ENCODE assay signal across 17 mouse cellular contexts in the genomic region with DNA sequence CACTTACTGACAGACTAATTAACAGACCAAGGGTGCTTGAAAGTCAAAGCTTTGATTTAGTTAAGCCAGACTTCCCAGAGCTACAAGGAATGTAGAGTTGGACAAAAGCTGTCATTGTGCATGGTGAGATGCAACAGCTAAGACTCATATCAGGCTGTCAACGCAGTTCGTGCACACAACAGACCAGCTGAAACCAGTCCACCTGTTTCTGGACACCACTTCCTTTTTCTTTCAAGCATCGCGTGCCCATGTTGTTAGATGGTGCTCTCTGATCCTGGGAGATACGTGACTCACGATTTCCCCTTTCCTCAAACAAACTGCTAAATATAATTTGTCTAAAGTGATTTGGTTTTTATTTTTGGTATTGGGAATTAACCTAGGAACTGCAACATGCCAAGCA. TPM values are rescaled to one million over a fixed set of nuclear protein-coding genes. Genes with fewer than 3 reads are reported as not detected.
DNase-seq lines count a peak whose midpoint lies in the region; ATAC-seq and TF ChIP-seq lines count a peak whose summit lies in the region.
"Had no signal": no experiment of that assay in that cellular context is flagged by ENCODE, and none has a peak within 500 bp of the region (broad histone marks: within the 10 kb centered on the region; RNA-seq: fewer than 3 reads in every experiment).

No protein-coding gene starts in this region.

- H3K27me3 ChIP-seq in forebrain, embryonic 14.5 days (replicated peaks; ENCODE audit: control insufficient read depth, insufficient read depth, low read length): no peaks in the 10 kb centered on the region
- H3K27me3 ChIP-seq: embryonic facial prominence, embryonic 12.5 days; liver, embryonic 15.5 days; midbrain, embryonic 13.5 days; Patski had no signal

- H3K9ac ChIP-seq in ES-E14 (ENCODE audit: insufficient read depth, low read depth, low read length, poor library complexity, severe bottlenecking): no peak overlapping the region
- no peak overlapping the region for H3K9ac ChIP-seq in forebrain, embryonic 14.5 days (ENCODE audit: low read length)
- H3K9ac ChIP-seq: embryonic facial prominence, embryonic 12.5 days; liver, embryonic 15.5 days; midbrain, embryonic 13.5 days had no signal

- H3K4me3 ChIP-seq in ES-E14 (ENCODE audit: insufficient read depth in 1 of 2, low read depth in 1 of 2, low read length in 2 of 2, poor library complexity in 1 of 2, severe bottlenecking in 1 of 2): no peak overlapping the region
- H3K4me3 ChIP-seq in forebrain, embryonic 14.5 days (ENCODE audit: low read depth, low read length): no peak overlapping the region
- H3K4me3 ChIP-seq: embryonic facial prominence, embryonic 12.5 days; forebrain, embryonic 10.5 days; liver, embryonic 15.5 days; midbrain, embryonic 13.5 days had no signal

- 81% methylated on average over 6 of the region's 6 CpGs for WGBS in forebrain, embryonic 14.5 days

- peak; percentile 52 for DNase-seq in CD4-positive helper T cell, adult 2 months (ENCODE audit: low read depth, low spot score)
- no peak for DNase-seq in ES-E14 (ENCODE audit: low read depth, low spot score)
- DNase-seq in fibroblast of lung, adult 2 months (ENCODE audit: low read depth): peak; percentile 64
- peak; percentile 21 for DNase-seq in heart, postnatal 4 days
- DNase-seq in spleen, postnatal 14 days (ENCODE audit: low spot score in 2 of 2): no peak
- DNase-seq in forebrain, embryonic 14.5 days (ENCODE audit: low spot score): no peak
- DNase-seq in kidney, adult 18-20 months: no peak
- no peak for DNase-seq in gastrocnemius, postnatal 4 days (ENCODE audit: low spot score in 2 of 2)
- DNase-seq: adrenal gland, adult 2 months; cerebellum, adult 9-10 months; kidney, postnatal 36 days; layer of hippocampus, postnatal 36 days had no signal

- in situ Hi-C loops in ES-E14 (cut with MboI; ENCODE audit: low sequenced_read_pairs in 2 of 2, unreplicated experiment in 2 of 2): no loop called here

- H3K27ac ChIP-seq in ES-E14 (ENCODE audit: insufficient read depth, low read depth, low read length, poor library complexity, severe bottlenecking): peak overlapping the region; percentile 27; the same call in 1 of the 2 replicates
- H3K27ac ChIP-seq in forebrain, embryonic 14.5 days (ENCODE audit: low read depth, low read length): no peak overlapping the region
- H3K27ac ChIP-seq: embryonic facial prominence, embryonic 12.5 days; forebrain, embryonic 10.5 days; liver, embryonic 15.5 days; midbrain, embryonic 13.5 days had no signal

- H3K36me3 ChIP-seq in ES-E14 (ENCODE audit: control insufficient read depth, insufficient read depth, low read length, poor library complexity, severe bottlenecking): peaks cover 8% of the 10 kb centered on the region; the same call in 1 of the 2 replicates
- no peaks in the 10 kb centered on the region for H3K36me3 ChIP-seq in forebrain, embryonic 14.5 days (ENCODE audit: control insufficient read depth, insufficient read depth, low read length)
- H3K36me3 ChIP-seq: embryonic facial prominence, embryonic 12.5 days; forebrain, embryonic 10.5 days; liver, embryonic 15.5 days; midbrain, embryonic 13.5 days had no signal

- ATAC-seq in forebrain, embryonic 14.5 days: no peak
- ATAC-seq: midbrain, embryonic 13.5 days; Patski had no signal

- H3K4me2 ChIP-seq in forebrain, embryonic 14.5 days (ENCODE audit: low read length): no peak overlapping the region
- H3K4me2 ChIP-seq: embryonic facial prominence, embryonic 12.5 days; liver, embryonic 15.5 days; midbrain, embryonic 13.5 days had no signal

- peaks cover 6 to 7% of the 10 kb centered on the region in 2 experiments; a peak in 3 of 4 replicates for H3K4me1 ChIP-seq in ES-E14 (ENCODE audit: control insufficient read depth in 2 of 2, insufficient read depth in 2 of 2, low read length in 2 of 2, poor library complexity in 1 of 2)
- no peaks in the 10 kb centered on the region for H3K4me1 ChIP-seq in forebrain, embryonic 14.5 days (ENCODE audit: control insufficient read depth, insufficient read depth, low read length)
- H3K4me1 ChIP-seq: embryonic facial prominence, embryonic 12.5 days; forebrain, embryonic 10.5 days; liver, embryonic 15.5 days; midbrain, embryonic 13.5 days had no signal

- H3K9me3 ChIP-seq in ES-E14 (ENCODE audit: control insufficient read depth, insufficient read depth, low read depth, low read length): no peaks in the 10 kb centered on the region
- no peaks in the 10 kb centered on the region for H3K9me3 ChIP-seq in forebrain, embryonic 14.5 days (replicated peaks; ENCODE audit: control insufficient read depth, low read length)
- H3K9me3 ChIP-seq: embryonic facial prominence, embryonic 12.5 days; liver, embryonic 15.5 days; midbrain, embryonic 13.5 days had no signal

TF ChIP-seq in ES-E14, 5 proteins besides CTCF, POLR2A, EP300 and RAD21:
- TF ChIP-seq CHD2 (IDR thresholded peaks at IDR 0.05; ENCODE audit: low read depth, low read length) (no peak), HCFC1 (IDR thresholded peaks at IDR 0.05; ENCODE audit: borderline replicate concordance, insufficient read depth, low read length) (no peak), ZNF384 (IDR thresholded peaks at IDR 0.05; ENCODE audit: low read depth, low read length) (no peak), MAFK (IDR thresholded peaks at IDR 0.05; ENCODE audit: insufficient read depth, low read depth, low read length) (no peak), ZC3H11A (IDR thresholded peaks at IDR 0.05; ENCODE audit: borderline replicate concordance, low read depth, low read length) (no peak)
TF ChIP-seq in ES-E14: peak in this region for 0.

RNA-seq across cellular contexts. Expression of gene Ttc39b, which starts 29.9 kb away (rescaled TPM):
- total RNA-seq in ES-E14 (2012; rRNA removed): 65.6 and 76.2 TPM in 2 replicates
- 10 to 100 TPM; 12.8 to 14.5 TPM for total RNA-seq in heart, postnatal 4 days (2021)
- 14.6 and 14.9 TPM in 2 replicates for polyA plus RNA-seq in forebrain, embryonic 14.5 days (2014; fragmentation: Nextera tagmentation; extraction: Ambion mirVana)
- 1 to 10 TPM; 6.5 to 9.2 TPM for total RNA-seq in gastrocnemius, postnatal 4 days (2021)

Comparison
In these comparisons a context has a peak if more than half of its experiments do, and no peak if none do; other contexts are left out.
1. DNase-seq: peak in CD4-positive helper T cell, adult 2 months (single experiment), fibroblast of lung, adult 2 months (single experiment) and heart, postnatal 4 days (single experiment); none in ES-E14 (single experiment), spleen, postnatal 14 days (0 of 2), forebrain, embryonic 14.5 days (single experiment), kidney, adult 18-20 months (single experiment) and gastrocnemius, postnatal 4 days (0 of 2).